Mouse (Mus musculus) midbrain, embryonic 12.5 days (tissue): ENCODE measurements around the gene Lims1. TPM values are rescaled to one million over a fixed set of nuclear protein-coding genes. Genes with fewer than 3 reads are reported as not detected.

Experiments
- ATAC-seq: fragments of 200-750 bp; cut with Nextera tagmentation; 2 replicates; pipeline ENCODE4 v1.8.0; 2017; ENCODE audit warnings: low read depth, moderate TSS enrichment, moderate library complexity; ENCODE audit not compliant: low FRiP score
- H3K27ac ChIP-seq: fragments of 300-500 bp; sonication (generic); replicated peaks from 2 replicates; pipeline ENCODE4 v1.5.1; 2016; ENCODE audit warnings: mild to moderate bottlenecking
- H3K27me3 ChIP-seq: fragments of 300-500 bp; sonication (generic); 2 replicates; pipeline ENCODE4 v1.6.1; 2016; ENCODE audit warnings: mild to moderate bottlenecking
- H3K36me3 ChIP-seq: fragments of 300-500 bp; sonication (generic); 2 replicates; pipeline ENCODE4 v1.6.1; 2016
- H3K4me1 ChIP-seq: fragments of 300-500 bp; sonication (generic); 2 replicates; pipeline ENCODE4 v1.6.1; 2016
- H3K4me2 ChIP-seq: fragments of 300-500 bp; sonication (generic); replicated peaks from 2 replicates; pipeline ENCODE4 v1.6.1; 2016; ENCODE audit warnings: mild to moderate bottlenecking, moderate library complexity
- H3K4me3 ChIP-seq: fragments of 300-500 bp; sonication (generic); 2 replicates; pipeline ENCODE4 v1.5.1; 2016; ENCODE audit warnings: mild to moderate bottlenecking
- H3K9ac ChIP-seq: fragments of 300-500 bp; sonication (generic); replicated peaks from 2 replicates; pipeline ENCODE4 v1.6.1; 2016; ENCODE audit warnings: mild to moderate bottlenecking, moderate library complexity
- H3K9me3 ChIP-seq: fragments of 300-500 bp; sonication (generic); 2 replicates; pipeline ENCODE4 v1.6.1; 2016; ENCODE audit warnings: mild to moderate bottlenecking
- WGBS: fragments of 180-500 bp; shearing (Covaris S2); methylation state at CpG from one replicate; pipeline ENCODE4 v1.1.7; 2016; 5-methylcytosine and 5-hydroxymethylcytosine counted together
- polyA plus RNA-seq: library from polyadenylated mRNA; unstranded; fragments of >200 nt; fragmentation: Nextera tagmentation; extraction: Ambion mirVana; gene quantifications from 2 replicates; pipeline ENCODE4 v1.2.1, GENCODE M21; 2016

The Lims1 gene
- polyA plus RNA-seq, 1 experiment from 2014 or later = 88.9 TPM

- H3K27me3 ChIP-seq = no peaks in the 10 kb centered on the region
- H3K27ac ChIP-seq = no peak overlapping the region
- 0 out of 2 replicates have a peak, but pooled peaks cover 6% of the 10 kb centered on the region for H3K4me1 ChIP-seq
- 90% methylated on average over 4 of the region's 4 CpGs for WGBS
- H3K9ac ChIP-seq = no peak overlapping the region
- ATAC-seq = no peak
- H3K36me3 ChIP-seq = no peaks in the 10 kb centered on the region
- H3K4me2 ChIP-seq = no peak overlapping the region
- no peaks in the 10 kb centered on the region for H3K9me3 ChIP-seq
- H3K4me3 ChIP-seq = no peak overlapping the region
These were observed 69.2 kb downstream of the Lims1 start for GRCm38 (mm10) chr10:58392435-58392834.

- no peak for ATAC-seq
- no peaks in the 10 kb centered on the region for H3K36me3 ChIP-seq
- no peak overlapping the region for H3K4me3 ChIP-seq
- H3K27ac ChIP-seq = no peak overlapping the region
- no peaks in the 10 kb centered on the region for H3K27me3 ChIP-seq
- H3K4me1 ChIP-seq = 0 out of 2 replicates have a peak, but pooled peaks cover 6% of the 10 kb centered on the region
- no peak overlapping the region for H3K9ac ChIP-seq
- no peaks in the 10 kb centered on the region for H3K9me3 ChIP-seq
- WGBS = 90% methylated on average over 7 of the region's 7 CpGs
- no peak overlapping the region for H3K4me2 ChIP-seq
These were observed 70.1 kb downstream of the Lims1 start for GRCm38 (mm10) chr10:58393026-58394014.

- 0 out of 2 replicates have a peak, but pooled peaks cover 6% of the 10 kb centered on the region for H3K4me1 ChIP-seq
- H3K4me2 ChIP-seq = no peak overlapping the region
- WGBS = 76% methylated on average over 10 of the region's 10 CpGs
- no peak overlapping the region for H3K9ac ChIP-seq
- ATAC-seq = no peak
- no peak overlapping the region for H3K4me3 ChIP-seq
- no peaks in the 10 kb centered on the region for H3K27me3 ChIP-seq
- H3K36me3 ChIP-seq = no peaks in the 10 kb centered on the region
- no peaks in the 10 kb centered on the region for H3K9me3 ChIP-seq
- H3K27ac ChIP-seq = no peak overlapping the region
These were observed 70.9 kb downstream of the Lims1 start for GRCm38 (mm10) chr10:58394170-58394569.

GRCm38 (mm10) chr10:58395315-58395714 is 72.0 kb downstream of the Lims1 start:
- no peak overlapping the region for H3K4me2 ChIP-seq
- H3K9ac ChIP-seq = no peak overlapping the region
- ATAC-seq = no peak
- no peaks in the 10 kb centered on the region for H3K36me3 ChIP-seq
- H3K4me3 ChIP-seq = no peak overlapping the region
- 0 out of 2 replicates have a peak, but pooled peaks cover 6% of the 10 kb centered on the region for H3K4me1 ChIP-seq
- no peak overlapping the region for H3K27ac ChIP-seq
- 96% methylated on average over 4 of the region's 4 CpGs for WGBS
- H3K27me3 ChIP-seq = no peaks in the 10 kb centered on the region
- H3K9me3 ChIP-seq = no peaks in the 10 kb centered on the region

GRCm38 (mm10) chr10:58395723-58396122 is 72.5 kb downstream of the Lims1 start:
- no peak overlapping the region for H3K27ac ChIP-seq
- ATAC-seq = no peak
- no peak overlapping the region for H3K9ac ChIP-seq
- no peak overlapping the region for H3K4me2 ChIP-seq
- 0 out of 2 replicates have a peak, but pooled peaks cover 6% of the 10 kb centered on the region for H3K4me1 ChIP-seq
- WGBS = 95% methylated on average over 2 of the region's 2 CpGs
- no peak overlapping the region for H3K4me3 ChIP-seq
- no peaks in the 10 kb centered on the region for H3K27me3 ChIP-seq
- H3K36me3 ChIP-seq = no peaks in the 10 kb centered on the region
- H3K9me3 ChIP-seq = no peaks in the 10 kb centered on the region

- Histone ChIP-seq H3K4me2 (no peak overlapping the region), H3K9me3 (no peaks in the 10 kb centered on the region), H3K4me1 (0 out of 2 replicates have a peak, but pooled peaks cover 6% of the 10 kb centered on the region), H3K27me3 (no peaks in the 10 kb centered on the region), H3K9ac (no peak overlapping the region), H3K36me3 (0 out of 2 replicates have a peak, but pooled peaks cover 8% of the 10 kb centered on the region), H3K4me3 (no peak overlapping the region), H3K27ac (no peak overlapping the region)
- no peak for ATAC-seq
- 84% methylated on average over 3 of the region's 3 CpGs for whole genome bisulfite sequencing
These were observed 73.3 kb downstream of the Lims1 start for GRCm38 (mm10) chr10:58396600-58396999.

- Histone ChIP-seq H3K4me1 (0 out of 2 replicates have a peak, but pooled peaks cover 5% of the 10 kb centered on the region), H3K9me3 (no peaks in the 10 kb centered on the region), H3K27ac (no peak overlapping the region; the same call in 1 of the 2 replicates), H3K27me3 (no peaks in the 10 kb centered on the region), H3K4me3 (no peak overlapping the region), H3K9ac (no peak overlapping the region), H3K4me2 (no peak overlapping the region), H3K36me3 (0 out of 2 replicates have a peak, but pooled peaks cover 11% of the 10 kb centered on the region)
- WGBS = 94% methylated on average over 8 of the region's 8 CpGs
- no peak for ATAC-seq
These were observed 75.7 kb downstream of the Lims1 start for GRCm38 (mm10) chr10:58398941-58399340.

- ATAC-seq = no peak
- H3K9me3 ChIP-seq = no peaks in the 10 kb centered on the region
- no peaks in the 10 kb centered on the region for H3K27me3 ChIP-seq
- no peak overlapping the region for H3K4me2 ChIP-seq
- no peak overlapping the region for H3K4me3 ChIP-seq
- H3K4me1 ChIP-seq = no peaks in the 10 kb centered on the region
- peaks cover 26% of the 10 kb centered on the region for H3K36me3 ChIP-seq
- H3K27ac ChIP-seq = no peak overlapping the region
- 92% methylated on average over 3 of the region's 3 CpGs for WGBS
- no peak overlapping the region for H3K9ac ChIP-seq
These were observed 78.6 kb downstream of the Lims1 start for GRCm38 (mm10) chr10:58401838-58402237.

GRCm38 (mm10) chr10:58404639-58405038 is 81.4 kb downstream of the Lims1 start:
- Histone ChIP-seq H3K36me3 (peaks cover 39% of the 10 kb centered on the region), H3K27ac (no peak overlapping the region), H3K4me2 (no peak overlapping the region), H3K4me3 (no peak overlapping the region), H3K9ac (no peak overlapping the region), H3K9me3 (no peaks in the 10 kb centered on the region), H3K4me1 (no peaks in the 10 kb centered on the region), H3K27me3 (no peaks in the 10 kb centered on the region)
- WGBS = 90% methylated on average over 6 of the region's 6 CpGs
- ATAC-seq = no peak

- H3K36me3 ChIP-seq = peaks cover 47% of the 10 kb centered on the region
- H3K27ac ChIP-seq = no peak overlapping the region
- H3K27me3 ChIP-seq = no peaks in the 10 kb centered on the region
- H3K4me1 ChIP-seq = no peaks in the 10 kb centered on the region
- 93% methylated on average over 4 of the region's 4 CpGs for WGBS
- H3K9ac ChIP-seq = no peak overlapping the region
- no peak overlapping the region for H3K4me3 ChIP-seq
- H3K9me3 ChIP-seq = no peaks in the 10 kb centered on the region
- no peak overlapping the region for H3K4me2 ChIP-seq
- ATAC-seq = no peak
These were observed 82.2 kb downstream of the Lims1 start for GRCm38 (mm10) chr10:58405285-58405948.

- Histone ChIP-seq H3K36me3 (peaks cover 48% of the 10 kb centered on the region), H3K4me1 (no peaks in the 10 kb centered on the region), H3K9ac (no peak overlapping the region), H3K27me3 (no peaks in the 10 kb centered on the region), H3K4me2 (no peak overlapping the region), H3K4me3 (no peak overlapping the region), H3K27ac (no peak overlapping the region), H3K9me3 (no peaks in the 10 kb centered on the region)
- 80% methylated on average over 2 of the region's 2 CpGs for WGBS
- ATAC-seq = no peak
These were observed 82.7 kb downstream of the Lims1 start for GRCm38 (mm10) chr10:58405949-58406305.

- Histone ChIP-seq H3K36me3 (peaks cover 68% of the 10 kb centered on the region), H3K9ac (no peak overlapping the region), H3K4me3 (no peak overlapping the region), H3K27me3 (no peaks in the 10 kb centered on the region), H3K4me1 (no peaks in the 10 kb centered on the region), H3K9me3 (no peaks in the 10 kb centered on the region), H3K27ac (no peak overlapping the region), H3K4me2 (no peak overlapping the region)
- ATAC-seq = no peak
- 93% methylated on average over 4 of the region's 4 CpGs for WGBS
These were observed 89.1 kb downstream of the Lims1 start for GRCm38 (mm10) chr10:58412331-58412730.
